Mouse (Mus musculus): ENCODE data around the gene Pzp.

Gene Pzp

DNA sequence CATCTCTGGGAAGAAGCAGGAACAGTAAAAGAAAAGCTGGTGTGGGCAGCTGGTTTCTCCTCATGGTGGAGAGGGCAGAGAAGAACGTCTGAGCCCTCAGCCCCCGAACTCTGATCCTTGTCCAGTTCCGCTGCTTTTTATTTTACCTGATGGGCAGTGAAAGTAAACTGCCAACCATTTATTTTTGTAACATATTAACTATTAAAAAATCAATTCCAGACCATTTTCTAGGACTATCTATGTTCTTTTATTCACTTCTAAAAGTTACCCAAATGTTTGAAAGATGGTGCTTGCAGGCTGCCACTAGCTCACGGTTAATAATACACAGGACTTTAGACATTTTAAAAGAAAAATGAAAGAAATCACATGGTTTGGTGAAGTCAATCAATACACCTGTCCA lies at the start of gene Pzp:
TSS of gene Pzp (minus strand) at position 120 of the 400 bp plus-strand sequence.
- no peak for DNase-seq

DNA sequence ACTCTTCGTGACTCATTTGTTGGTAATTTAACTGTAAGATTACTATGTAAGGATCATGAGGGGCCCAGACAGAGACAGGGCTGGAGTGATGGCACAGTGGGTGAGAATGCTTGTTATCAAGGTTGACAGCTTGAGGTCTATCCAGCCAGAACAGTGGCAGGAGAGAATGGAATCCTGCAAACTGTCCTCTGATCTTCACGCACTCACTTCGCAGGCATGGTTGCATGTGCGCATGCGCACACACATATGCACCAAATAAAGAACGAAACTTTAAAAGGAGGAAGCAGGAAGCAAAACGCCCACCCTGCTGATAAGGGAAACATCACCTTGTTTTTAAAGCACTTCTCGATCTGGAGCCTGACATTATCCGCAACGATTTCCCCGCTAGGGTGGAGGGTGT lies 40.1 kb upstream of the Pzp start:
- DNase-seq: no peak

DNA sequence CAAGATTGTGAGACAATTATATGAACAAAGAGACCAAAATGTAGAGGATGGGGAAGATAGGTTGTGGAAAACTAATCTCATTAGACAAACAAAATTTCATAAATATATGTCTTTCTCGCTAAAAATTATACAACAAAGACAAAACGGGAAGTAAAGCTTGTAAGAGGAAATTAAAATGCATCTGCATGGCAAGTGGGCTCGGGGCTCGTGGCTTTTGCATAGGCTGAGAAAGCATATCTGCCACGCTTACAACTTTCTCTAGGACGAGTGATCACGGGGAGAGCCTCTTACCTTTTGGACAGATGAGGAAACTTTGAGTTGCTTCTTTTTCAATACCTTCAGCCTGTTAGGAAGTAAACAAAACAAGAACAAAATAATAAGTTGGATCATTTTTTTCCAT lies 27.5 kb upstream of the Pzp start:
- no peak for DNase-seq

DNA sequence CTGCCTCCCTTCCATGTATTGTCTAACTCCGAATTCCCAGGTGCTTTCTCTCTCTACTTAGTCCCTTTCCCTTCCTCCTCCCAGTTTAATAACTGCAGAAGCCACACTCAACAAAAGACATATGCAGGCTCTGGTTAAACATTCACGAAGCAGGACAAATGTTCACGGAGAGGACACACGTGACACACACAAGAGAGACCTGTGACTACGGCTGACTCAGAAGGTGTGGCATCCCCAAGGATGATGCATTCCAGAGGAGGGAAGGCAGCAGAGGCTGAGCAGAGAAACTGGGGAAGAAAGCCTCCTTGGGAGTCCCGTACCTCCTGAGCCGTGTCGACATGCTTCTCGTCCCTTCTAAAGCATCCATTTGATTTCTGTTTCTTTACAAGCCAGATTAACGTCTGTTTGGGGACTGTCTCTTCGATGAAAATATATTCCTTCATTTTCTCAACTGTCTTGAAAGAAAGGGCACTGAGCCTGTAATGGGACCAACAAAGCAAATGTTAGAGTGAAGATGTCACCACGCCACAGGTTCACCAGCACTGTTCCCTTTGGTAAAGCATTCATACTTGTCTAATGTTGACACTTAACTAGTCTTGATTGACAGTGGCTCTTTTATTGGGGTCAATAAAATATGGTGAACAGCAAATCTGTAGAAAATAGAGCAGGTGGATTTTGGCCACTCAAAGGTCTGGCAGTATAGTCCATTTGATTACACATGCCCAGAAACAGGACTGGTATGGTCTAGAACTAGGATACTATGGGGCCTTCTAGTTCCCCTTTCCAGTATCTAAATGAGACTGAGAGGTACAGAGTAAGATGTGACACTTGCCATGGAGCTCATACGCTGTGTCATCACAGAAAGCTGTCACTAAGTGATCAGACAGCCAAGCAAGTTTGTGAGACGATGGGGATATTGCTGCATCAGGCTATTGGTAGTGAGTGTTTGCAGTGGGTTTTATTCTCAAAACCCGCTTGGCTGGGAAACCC lies 23.2 kb upstream of the Pzp start:
- DNase-seq: no peak

DNA sequence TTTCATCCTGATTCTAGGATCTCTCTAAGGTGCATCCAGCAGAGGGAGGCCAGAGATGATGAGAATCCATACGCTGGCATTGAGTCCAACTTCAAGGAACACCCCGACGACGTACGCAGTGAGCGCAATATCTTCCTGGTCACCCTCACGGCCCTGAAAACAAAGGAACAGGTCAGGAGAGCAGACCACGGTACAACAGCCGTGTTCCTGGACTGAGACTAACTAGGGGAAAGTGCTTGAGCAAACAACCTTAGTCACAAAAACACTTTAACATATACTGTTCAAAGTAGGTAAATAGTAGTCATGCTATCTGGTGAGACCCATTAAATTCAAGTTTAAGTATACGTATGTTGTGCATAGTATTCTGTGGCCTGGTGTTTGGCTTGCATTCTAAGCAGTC lies 22.0 kb upstream of the Pzp start:
- DNase-seq: no peak

DNA sequence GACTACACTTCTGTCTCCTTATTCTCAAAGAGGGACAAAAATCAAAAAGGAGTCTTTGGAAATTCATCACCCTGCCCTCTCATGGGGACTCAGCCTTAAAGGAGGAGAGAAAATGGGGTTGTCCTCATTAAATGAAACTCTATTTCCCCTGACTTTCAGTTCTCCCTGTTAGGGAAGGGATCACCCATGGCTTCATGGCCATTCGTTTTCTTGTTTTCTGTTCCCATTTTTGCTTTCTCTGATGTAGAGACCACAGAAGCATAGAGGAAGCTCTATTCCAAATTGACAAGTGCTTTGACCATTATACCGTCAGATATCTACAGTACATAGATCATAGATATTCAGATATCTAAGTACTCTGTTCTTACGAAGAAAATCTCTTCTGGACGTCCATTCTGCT lies 18.9 kb upstream of the Pzp start:
- no peak for DNase-seq

DNA sequence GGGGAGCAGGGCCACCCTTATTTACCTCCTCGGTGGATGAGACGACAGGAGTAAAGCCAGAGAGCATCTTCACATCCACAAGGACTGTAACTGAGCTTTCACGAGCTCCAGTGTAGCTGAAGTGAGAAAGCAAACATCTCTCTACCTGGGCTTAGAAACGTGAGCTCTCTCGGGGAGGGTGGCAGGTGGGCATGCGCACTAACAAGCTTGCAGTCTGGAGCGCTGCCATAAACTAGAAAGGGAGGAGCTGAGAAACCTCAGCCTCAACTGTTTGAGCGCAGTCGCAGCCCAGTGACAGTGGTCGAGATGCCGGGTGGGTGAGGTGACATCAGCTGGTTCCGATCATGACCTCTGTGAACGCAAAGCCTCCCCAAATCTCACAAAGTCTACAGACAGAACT lies 16.7 kb upstream of the Pzp start:
- DNase-seq: peak; percentile 22

DNA sequence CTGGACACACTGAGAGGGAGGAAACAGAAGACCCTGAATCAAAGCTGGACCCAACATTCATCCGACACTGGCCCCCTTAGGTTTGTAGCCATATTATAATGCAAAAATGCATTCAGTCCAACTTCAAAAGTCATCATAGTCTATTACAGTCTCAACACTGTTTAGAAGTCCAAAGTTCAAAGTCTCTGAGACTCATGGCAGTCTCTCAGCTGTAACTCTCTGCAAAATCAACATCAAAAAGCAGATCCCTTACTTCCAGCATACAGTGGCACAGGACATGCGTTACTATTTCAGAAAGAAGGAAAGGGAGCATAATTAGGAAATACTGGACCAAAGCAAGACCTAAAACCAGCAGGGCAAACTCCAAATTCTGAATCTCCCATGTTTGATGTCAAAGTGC lies 8.7 kb upstream of the Pzp start:
- DNase-seq: no peak

DNA sequence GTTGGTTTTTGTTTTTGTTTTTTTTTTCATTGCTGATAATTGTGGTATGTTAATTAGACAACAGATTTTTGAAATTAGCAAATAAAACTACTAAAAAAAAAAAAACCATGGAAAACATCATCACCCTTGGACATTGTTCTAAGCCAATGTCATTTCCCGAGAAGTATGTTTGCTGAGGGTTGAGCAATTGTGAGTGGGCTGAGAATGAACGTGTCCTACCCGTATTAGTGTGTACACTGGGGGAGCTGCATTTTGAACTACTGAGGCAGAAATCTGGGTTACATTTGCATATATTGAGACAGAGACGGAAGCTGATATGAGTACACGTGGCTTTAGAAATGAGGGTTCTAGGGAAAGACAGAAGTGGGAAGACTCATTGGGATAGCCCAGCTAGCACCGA lies 6.8 kb upstream of the Pzp start:
- DNase-seq: no peak

DNA sequence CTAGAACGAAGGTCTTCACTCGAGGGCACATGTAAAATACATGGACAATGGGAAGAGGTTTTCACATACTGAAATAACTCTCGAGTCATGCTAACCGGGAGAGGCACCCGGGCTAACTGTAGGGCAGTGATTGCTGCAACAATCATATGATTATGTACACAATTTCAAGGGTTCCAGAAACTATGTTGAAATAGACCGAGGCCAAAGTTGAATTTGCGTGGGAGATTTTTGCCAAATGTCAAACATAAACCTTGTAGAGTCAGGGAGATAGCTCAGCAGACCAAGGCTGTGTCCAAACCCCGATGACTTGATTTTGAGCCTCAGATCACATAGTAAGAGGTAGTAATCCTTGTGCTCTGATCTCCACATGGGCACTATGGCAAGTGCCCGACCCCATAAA lies 6.2 kb upstream of the Pzp start:
- no peak for DNase-seq

DNA sequence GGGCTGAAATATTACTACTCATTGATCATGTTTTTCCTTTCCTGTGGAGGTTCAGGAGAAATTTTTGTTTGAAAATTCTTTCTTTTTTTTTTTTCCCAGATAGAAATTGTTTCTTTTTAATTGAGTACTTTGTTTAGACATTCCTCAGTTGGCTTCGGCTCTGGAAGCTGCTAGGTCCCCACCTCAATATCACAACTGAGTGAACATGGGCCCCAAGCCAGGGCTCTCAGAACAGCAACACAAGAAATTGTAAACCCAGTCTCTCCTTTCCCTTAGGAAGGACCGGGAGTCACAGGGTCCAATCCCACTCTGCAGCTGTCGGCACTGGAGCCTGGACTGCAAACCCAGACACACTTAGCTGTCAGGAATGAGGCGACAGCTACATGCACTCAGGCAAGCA lies 2.0 kb upstream of the Pzp start:
- no peak for DNase-seq

DNA sequence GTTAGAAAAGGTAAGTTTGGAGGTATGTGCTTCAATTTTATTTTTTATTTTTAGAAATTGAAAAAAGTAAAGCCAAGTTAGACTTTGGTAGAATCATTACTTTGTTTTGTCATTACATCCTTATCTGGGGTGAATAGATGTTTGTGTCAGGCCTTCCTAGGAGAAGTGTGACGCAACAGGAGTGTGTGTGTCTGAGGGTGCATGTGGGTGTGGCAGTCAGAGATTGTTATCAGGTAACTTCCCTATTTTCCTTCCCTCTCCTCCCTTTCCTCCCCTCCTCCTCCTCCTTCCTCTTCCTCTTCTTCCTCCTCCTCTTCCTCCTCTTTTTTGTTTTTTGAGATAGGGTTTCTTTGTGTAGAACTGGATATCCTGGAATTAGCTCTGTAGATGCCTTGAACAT lies 590 bp upstream of the Pzp start:
- no peak for DNase-seq

DNA sequence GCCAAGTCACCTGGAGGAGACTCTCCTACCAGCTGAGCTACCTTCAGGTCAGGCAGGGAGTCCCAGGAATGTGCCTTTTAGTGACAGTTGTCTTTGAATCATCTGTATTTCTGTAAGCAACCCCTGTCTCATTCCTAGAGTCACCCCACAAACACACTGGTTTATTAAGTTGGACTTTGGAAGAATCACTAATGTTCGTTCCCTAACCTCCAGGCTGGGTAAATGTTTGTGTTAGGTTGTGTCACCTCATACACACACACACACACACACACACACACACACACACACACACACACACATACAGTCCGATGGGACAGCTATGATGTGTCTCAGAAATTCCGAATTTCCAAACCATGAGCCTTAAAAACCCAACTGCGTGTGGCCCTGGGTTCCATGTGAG lies 719 bp downstream of the Pzp start:
- no peak for DNase-seq

DNA sequence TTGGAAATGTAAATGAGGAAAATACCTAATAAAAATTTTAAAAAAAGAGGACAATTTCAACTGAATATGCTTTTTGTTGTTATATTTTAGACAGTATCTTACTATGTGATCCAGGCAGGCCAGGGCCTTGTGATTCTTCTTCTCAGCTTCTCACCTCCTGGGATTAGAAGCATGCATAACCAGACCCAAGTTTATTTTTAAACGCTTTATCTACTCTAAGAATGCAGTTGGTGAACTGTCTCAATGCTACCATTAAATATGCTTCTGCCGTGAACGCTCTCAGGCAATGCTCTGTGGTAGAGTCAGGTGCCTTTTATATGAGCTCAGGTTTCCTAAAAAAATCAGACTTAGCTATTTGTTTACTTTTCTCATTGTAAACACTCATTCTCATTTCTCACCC lies 3.2 kb downstream of the Pzp start:
- no peak for DNase-seq

DNA sequence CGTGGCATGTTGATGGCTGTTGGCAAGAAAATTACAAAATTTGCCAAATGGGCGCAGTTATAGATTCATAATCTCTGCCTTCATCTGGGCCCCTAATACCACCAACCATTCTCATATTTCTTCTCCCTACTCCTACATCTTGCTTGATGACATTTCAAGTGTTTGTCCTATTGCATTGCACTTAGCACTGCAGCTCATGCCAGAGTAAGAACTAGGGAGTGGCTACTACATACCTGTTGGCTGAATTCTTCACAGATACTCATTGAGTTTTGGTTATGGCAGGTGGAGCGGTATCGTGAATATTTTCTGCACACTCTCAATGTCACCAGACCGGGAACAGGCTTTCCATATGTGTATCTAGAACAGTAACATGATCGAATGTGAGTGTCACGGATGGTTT lies 7.4 kb downstream of the Pzp start:
- no peak for DNase-seq

DNA sequence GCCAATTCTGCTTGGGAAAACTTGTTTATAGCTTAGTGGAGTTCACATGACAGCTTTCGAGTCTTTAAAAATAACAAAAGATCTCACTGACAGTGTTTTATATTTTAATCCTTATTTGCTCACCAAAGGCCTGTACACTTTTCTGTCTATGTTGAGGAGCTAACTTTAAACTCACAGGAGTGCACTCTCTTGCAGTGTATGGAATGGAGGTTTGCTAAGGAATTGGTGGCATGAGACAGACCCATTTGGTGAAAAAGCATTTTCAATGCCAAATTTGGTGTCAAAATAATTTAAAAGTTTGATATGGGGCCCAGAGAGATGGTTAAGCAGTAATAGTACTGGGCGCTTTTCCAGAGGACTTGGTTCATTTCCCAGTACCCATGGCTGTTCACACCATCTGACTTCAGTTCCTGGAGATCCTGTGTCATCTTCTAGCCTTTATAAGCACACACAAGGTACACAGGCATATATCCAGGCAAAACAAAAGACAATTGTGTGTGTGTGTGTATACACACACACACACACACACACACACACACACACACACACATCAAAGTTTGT lies 20.8 kb downstream of the Pzp start:
- no peak for DNase-seq

DNA sequence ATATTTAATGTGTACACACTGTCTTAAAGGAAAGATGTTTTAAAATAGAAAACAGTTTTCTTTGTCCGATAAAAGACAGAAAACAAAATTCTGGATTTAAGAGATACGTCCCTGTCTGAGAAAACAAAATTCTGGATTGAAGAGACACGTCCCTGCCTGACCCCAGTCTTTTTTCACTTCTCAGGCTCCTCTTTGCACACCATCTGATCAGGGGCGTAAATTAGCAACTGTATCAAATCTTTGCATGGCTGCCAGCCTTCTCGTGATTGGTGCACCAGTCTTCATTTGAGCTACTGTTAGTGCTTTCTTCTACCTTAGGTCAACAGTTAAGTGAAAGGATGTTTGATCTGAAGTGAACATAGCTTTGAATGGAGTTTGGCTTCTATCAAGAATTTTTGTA lies 21.8 kb downstream of the Pzp start:
- DNase-seq: no peak

DNA sequence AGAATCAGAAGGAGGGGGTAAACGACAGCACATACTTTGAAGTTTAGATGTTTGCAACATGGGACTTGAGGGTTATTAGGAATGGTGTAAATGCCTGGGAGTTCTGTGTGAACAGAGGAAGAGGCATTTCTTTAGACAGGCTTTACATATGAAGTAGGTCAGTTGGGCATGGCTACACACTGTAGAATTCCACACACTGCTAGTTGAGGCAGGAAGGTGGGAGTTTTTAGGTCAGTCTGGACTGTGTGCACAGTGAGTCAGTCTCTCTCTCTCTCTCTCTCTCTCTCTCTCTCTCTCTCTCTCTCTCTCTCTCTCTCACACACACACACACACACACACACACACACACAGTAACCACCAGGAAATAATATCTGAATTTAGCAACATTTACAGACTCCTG lies 31.2 kb downstream of the Pzp start:
- no peak for DNase-seq

DNA sequence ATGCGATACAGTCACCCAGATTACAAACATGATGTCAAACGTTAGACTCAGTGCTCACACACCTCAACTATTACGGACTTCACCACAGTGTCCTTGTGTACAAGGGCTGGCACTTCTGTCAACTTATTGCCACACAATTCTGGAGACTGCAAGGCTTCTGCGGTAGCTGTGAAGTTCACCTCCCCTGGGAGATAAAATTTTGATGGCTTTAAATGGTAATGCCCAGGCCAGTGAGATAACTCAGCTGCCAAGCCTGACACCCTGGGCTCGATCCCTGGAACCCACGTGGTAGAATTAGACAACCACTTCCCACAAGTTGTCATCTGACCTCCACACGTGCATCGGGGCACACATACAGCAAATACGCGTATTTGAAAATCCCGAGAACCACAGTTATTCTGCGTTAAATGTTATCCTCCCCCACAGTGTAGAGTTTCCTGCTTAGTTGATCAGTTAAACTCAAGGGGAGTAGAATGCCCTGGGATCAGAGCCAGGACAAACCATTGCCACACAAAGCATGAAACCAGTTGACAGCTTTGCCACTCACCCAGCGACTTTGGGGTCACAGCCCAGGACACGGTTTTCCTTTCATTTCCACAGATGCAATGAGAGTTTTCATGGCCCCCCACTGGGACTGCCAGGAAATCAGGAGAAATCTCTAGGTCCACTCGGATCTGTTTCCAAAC lies 31.7 kb downstream of the Pzp start:
- no peak for DNase-seq

DNA sequence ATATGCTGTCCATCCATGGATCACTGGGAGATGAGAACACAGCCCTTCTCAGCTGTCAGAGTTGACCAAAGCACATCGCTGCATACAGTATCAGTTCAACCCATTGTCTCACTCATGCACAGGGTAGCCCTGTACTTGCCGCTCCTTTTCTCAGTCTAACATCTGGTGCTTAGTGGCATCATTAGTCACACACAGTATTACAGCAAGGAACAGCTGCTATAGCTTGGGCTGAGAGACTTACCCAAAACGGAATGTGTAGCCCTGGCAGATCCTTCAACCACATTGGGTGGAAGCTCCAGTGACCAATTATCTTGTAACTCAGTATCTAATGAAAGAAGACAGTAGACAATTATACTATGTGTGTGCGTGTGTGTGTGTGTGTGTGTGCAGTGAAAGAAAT lies 34.6 kb downstream of the Pzp start:
- no peak for DNase-seq

DNA sequence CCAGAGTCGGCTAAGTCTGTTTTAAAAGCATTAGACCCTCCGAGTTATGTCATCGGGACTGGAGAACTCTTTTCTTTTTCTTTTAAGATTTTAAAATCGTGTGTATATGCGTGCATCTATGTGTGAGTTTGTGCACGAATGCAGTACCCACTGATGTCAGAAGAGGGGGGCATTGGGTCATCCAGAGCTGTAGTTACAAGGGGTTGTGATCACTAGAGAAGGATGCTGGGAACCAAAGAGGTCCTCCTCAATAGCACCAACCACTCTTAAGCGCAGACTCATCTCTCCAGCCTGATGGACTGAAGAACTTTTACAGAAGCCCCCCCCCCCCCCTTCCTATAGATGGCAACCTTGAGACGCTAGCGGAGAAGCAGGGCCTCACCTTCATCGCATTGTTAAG lies 36.4 kb downstream of the Pzp start:
- no peak for DNase-seq

DNA sequence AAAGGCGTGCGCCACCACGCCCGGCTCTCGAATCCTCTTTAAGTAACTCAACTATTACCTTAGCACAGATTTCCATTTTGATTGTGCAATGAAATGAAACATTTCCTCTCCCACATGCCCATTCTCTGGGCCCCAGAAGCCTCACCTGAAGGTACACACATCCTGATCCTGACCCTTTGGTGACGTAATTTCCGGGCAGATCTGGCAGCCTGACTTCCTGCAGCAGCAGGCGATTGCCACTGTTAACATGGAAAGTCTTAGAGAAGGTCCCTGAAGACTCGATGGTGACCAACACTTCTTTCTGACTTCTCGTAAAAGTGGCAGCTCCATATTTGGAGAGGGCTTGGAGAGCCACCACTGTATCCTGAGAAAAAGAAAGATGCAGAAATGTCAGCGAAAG lies 38.8 kb downstream of the Pzp start:
- no peak for DNase-seq

DNA sequence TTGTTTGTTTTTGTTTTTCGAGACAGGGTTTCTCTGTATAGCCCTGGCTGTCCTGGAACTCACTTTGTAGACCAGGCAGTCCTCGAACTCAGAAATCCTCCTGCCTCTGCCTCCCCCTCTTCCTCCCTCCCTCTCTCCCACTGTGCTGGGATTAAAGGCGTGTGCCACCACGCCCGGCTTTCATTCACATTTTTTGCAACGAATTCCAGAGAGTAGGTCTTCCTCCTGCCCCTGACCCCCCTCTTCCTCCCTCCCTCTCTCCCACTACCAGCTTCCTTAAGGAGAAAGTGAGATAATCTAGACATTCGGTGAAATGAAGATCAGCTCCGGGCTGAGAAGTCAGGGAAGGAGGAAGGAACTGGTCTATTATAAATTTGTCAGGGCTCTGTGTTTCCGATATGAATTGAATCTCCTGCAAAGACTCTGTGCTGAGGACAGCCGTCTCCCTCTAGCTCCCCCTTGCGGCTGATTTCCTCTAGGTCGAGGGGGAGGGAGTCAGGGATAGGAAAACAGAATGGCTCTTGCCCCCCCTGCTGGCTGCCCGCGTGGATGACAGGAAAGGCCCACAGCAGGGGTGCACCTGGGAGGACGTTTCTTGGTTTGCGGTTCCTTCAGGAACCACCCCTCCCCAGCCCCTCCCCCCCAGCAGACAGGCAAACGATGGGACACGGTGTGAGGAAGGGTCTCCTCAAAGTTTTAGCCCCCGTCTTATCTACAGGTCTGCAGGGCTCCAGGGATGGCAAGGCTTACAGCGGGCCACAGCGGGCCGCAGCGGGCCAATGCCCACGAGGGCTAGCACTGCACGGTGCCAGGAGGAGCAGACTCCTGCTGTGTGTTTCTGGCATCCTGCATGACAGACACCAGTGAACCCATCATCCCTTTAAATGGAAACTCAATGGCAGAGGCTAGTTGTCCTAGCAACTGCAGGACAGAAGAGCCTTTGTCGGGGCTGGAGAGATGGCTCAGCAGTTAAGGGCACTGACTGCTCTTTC lies 46.8 kb downstream of the Pzp start:
- peak; percentile 91 for DNase-seq

Data from right cerebral cortex, postnatal 25 days (tissue).